Mouse (Mus musculus) limb, embryonic 10.5 days (tissue): ENCODE results near the gene Gm49384. TPM values are rescaled to one million over a fixed set of nuclear protein-coding genes. Genes with fewer than 3 reads are reported as not detected.

Source experiments
- DNase-seq: peaks from one replicate; pipeline ENCODE4 v3.0.0-alpha.2; 2017; ENCODE audit warnings: low spot score
- H3K27ac ChIP-seq: fragments of 300-500 bp; sonication (generic); 2 replicates; pipeline ENCODE4 v1.5.1; 2016; ENCODE audit warnings: mild to moderate bottlenecking
- H3K27me3 ChIP-seq: fragments of 300-500 bp; sonication (generic); 2 replicates; pipeline ENCODE4 v1.6.1; 2016; ENCODE audit warnings: low read depth, mild to moderate bottlenecking; ENCODE audit not compliant: poor library complexity, severe bottlenecking
- H3K36me3 ChIP-seq: fragments of 300-500 bp; sonication (generic); 2 replicates; pipeline ENCODE4 v1.6.1; 2016; ENCODE audit warnings: mild to moderate bottlenecking, moderate library complexity
- H3K4me1 ChIP-seq: fragments of 300-500 bp; sonication (generic); 2 replicates; pipeline ENCODE4 v1.6.1; 2016
- H3K4me3 ChIP-seq: fragments of 300-500 bp; sonication (generic); 2 replicates; pipeline ENCODE4 v1.5.1; 2016; ENCODE audit warnings: mild to moderate bottlenecking, moderate library complexity
- H3K9me3 ChIP-seq: fragments of 300-500 bp; sonication (generic); replicated peaks from 2 replicates; pipeline ENCODE4 v1.6.1; 2016; ENCODE audit warnings: mild to moderate bottlenecking
- WGBS: fragments of 180-500 bp; shearing (Covaris S2); methylation state at CpG from one replicate; pipeline ENCODE4 v1.1.7; 2016; 5-methylcytosine and 5-hydroxymethylcytosine counted together
- polyA plus RNA-seq: library from polyadenylated mRNA; unstranded; fragments of >200 nt; fragmentation: Nextera tagmentation; extraction: Ambion mirVana; gene quantifications from 2 replicates; pipeline ENCODE4 v1.2.1, GENCODE M21; 2016

The Gm49384 gene
- polyA plus RNA-seq, 1 experiment from 2014 or later: 53.5 TPM

GRCm38 (mm10) chr12:69196444-69197377, 7.4 kb downstream of the Gm49384 start, which contains the start of gene Gm49383:
Gene Gm49383, minus strand, starts transcription at chr12:69197104.
- peak; percentile 84 for DNase-seq
- whole genome bisulfite sequencing: under 1% methylated on average over 75 of the region's 75 CpGs
- H3K9me3 ChIP-seq: no peaks in the 10 kb centered on the region
- H3K4me3 ChIP-seq: peak within 1 kb of the TSS; percentile 82
- H3K4me1 ChIP-seq: peaks cover 26% of the 10 kb centered on the region
- H3K36me3 ChIP-seq: peaks cover 49% of the 10 kb centered on the region
- H3K27me3 ChIP-seq: no peaks in the 10 kb centered on the region
- peak within 1 kb of the TSS; percentile 93 for H3K27ac ChIP-seq

DNA sequence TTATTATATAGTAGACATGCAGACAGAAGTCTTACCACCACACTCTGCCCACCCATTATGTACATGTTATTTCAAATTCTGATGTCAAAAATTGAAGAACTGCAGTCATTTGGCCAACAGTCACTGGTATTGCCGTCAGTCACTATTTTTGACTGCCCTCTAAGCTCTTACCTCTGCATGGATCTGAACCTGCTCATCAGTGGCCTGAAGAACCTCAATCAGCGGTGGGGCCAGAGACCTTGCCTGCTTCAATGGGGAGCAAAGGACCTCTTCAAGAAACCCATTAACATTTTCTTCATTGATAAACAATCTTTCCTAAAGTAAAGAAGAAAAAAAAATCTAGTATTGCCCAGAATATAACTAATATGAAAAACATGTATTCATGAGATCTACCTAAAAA, 11.4 kb downstream of the Gm49384 start:
- no peaks in the 10 kb centered on the region for H3K9me3 ChIP-seq
- H3K4me3 ChIP-seq: no peak overlapping the region
- no peak overlapping the region for H3K27ac ChIP-seq
- peaks cover 10% of the 10 kb centered on the region; the same call in 1 of the 2 replicates for H3K4me1 ChIP-seq
- no peaks in the 10 kb centered on the region for H3K27me3 ChIP-seq
- WGBS: 95% methylated on average over 2 of the region's 2 CpGs
- H3K36me3 ChIP-seq: peaks cover 57% of the 10 kb centered on the region
- DNase-seq: peak; percentile 15

GRCm38 (mm10) chr12:69191396-69191795, 12.7 kb downstream of the Gm49384 start:
- WGBS: 88% methylated on average over 5 of the region's 5 CpGs
- H3K4me1 ChIP-seq: peaks cover 10% of the 10 kb centered on the region; the same call in 1 of the 2 replicates
- H3K36me3 ChIP-seq: peaks cover 57% of the 10 kb centered on the region
- H3K4me3 ChIP-seq: no peak overlapping the region
- H3K27me3 ChIP-seq: no peaks in the 10 kb centered on the region
- DNase-seq: peak; percentile 24
- no peaks in the 10 kb centered on the region for H3K9me3 ChIP-seq
- H3K27ac ChIP-seq: no peak overlapping the region

DNA sequence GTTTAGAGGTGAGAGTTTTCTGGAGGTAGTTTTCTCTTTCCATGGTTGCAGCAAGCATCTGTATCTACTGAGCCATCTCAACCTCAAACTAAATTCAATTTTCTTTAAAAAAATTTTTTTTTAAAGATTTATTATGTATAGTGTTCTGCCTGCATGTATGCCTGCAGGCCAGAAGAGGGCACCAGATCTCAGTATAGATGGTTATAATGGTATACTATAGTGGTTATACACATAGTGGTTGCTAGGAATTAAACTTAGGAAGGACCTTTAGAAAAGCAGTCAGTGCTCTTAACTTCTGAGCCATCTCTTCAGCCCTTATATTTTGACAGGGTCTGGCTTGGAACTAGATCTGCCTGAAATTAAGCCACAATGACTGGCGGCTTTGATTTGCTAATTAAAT, 13.5 kb downstream of the Gm49384 start:
- peak; percentile 20 for DNase-seq
- WGBS: 98% methylated on average over 1 of the region's 1 CpGs
- Histone ChIP-seq H3K27me3 (no peaks in the 10 kb centered on the region), H3K9me3 (no peaks in the 10 kb centered on the region), H3K36me3 (peaks cover 61% of the 10 kb centered on the region), H3K4me3 (no peak overlapping the region), H3K27ac (no peak overlapping the region), H3K4me1 (peaks cover 7% of the 10 kb centered on the region)

DNA sequence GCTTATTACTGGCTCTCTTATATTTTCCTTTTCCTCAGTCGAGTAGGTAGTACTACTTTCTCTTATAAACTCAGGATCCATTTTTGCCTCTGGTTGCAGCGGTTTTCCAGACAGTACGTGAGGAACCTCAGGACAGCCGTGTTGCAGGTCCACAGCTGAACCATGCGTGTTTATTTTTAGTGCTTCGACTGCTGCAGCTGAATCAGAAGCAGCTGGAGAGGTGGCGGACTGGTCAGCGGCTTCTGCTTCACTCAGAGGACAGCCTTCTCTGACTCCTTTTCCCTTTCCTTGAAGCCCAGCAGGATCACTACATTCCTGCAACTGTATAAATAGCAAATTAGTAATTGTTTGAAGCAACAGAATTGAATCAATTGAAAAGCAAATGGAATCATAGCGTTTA, 14.0 kb downstream of the Gm49384 start:
- DNase-seq: peak; percentile 24
- Histone ChIP-seq H3K4me3 (no peak overlapping the region), H3K27me3 (no peaks in the 10 kb centered on the region), H3K9me3 (no peaks in the 10 kb centered on the region), H3K4me1 (peaks cover 11% of the 10 kb centered on the region), H3K36me3 (peaks cover 64% of the 10 kb centered on the region), H3K27ac (no peak overlapping the region)
- WGBS: 95% methylated on average over 9 of the region's 9 CpGs

GRCm38 (mm10) chr12:69186811-69187471, 17.1 kb downstream of the Gm49384 start:
- Histone ChIP-seq H3K27ac (no peak overlapping the region), H3K36me3 (peaks cover 52% of the 10 kb centered on the region), H3K9me3 (no peaks in the 10 kb centered on the region), H3K4me3 (no peak overlapping the region), H3K27me3 (no peaks in the 10 kb centered on the region), H3K4me1 (peaks cover 16% of the 10 kb centered on the region)
- DNase-seq: peak; percentile 18
- WGBS: 80% methylated on average over 5 of the region's 5 CpGs

GRCm38 (mm10) chr12:69185371-69185770, 18.7 kb downstream of the Gm49384 start:
- WGBS: 84% methylated on average over 7 of the region's 7 CpGs
- peaks cover 16% of the 10 kb centered on the region for H3K4me1 ChIP-seq
- peak overlapping the region; percentile 96 for H3K27ac ChIP-seq
- no peaks in the 10 kb centered on the region for H3K27me3 ChIP-seq
- peak overlapping the region; percentile 87 for H3K4me3 ChIP-seq
- H3K9me3 ChIP-seq: no peaks in the 10 kb centered on the region
- peak; percentile 25 for DNase-seq
- peaks cover 48% of the 10 kb centered on the region for H3K36me3 ChIP-seq

DNA sequence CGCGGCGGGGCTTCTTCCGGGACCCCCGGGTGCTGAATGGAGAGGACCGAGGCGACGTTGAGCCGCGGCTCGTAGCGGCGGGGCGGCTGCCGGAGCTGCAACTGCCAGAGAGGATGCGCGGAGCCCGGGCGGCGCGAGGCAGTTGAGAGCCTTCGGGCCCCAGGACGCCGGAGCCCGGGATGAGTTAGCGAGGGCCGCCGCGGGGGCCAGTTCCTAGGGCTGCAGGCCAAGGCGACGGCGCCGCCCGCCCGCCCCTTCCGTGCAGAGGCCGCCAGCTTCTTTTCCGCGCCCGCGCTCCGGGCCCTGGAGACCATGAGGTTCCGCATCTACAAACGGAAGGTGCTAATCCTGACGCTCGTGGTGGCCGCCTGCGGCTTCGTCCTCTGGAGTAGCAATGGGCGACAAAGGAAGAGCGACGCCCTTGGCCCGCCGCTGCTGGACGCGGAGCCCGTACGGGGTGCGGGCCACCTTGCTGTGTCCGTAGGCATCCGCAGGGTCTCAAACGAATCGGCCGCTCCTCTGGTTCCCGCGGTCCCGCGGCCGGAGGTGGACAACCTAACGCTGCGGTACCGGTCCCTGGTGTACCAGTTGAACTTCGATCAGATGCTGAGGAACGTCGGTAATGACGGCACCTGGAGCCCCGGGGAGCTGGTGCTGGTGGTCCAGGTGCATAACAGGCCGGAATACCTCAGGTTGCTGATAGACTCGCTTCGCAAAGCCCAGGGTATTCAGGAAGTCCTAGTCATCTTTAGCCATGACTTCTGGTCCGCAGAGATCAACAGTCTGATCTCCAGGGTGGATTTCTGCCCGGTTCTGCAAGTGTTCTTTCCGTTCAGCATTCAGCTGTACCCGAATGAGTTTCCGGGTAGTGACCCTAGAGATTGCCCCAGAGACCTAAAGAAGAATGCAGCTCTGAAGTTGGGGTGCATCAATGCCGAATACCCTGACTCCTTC, 19.4 kb downstream of the Gm49384 start:
- Histone ChIP-seq H3K4me3 (peak overlapping the region; percentile 87), H3K36me3 (peaks cover 44% of the 10 kb centered on the region), H3K9me3 (no peaks in the 10 kb centered on the region), H3K4me1 (peaks cover 16% of the 10 kb centered on the region), H3K27me3 (no peaks in the 10 kb centered on the region), H3K27ac (peak overlapping the region; percentile 96)
- DNase-seq: peak; percentile 76
- 4% methylated on average over 78 of the region's 86 CpGs for WGBS

GRCm38 (mm10) chr12:69183583-69184308, 20.3 kb downstream of the Gm49384 start, which contains the start of the genes Rpl36al and Mgat2:
Gene Rpl36al, minus strand, starts transcription at chr12:69184083.
Gene Mgat2, plus strand, starts transcription at chr12:69184157.
- peaks cover 43% of the 10 kb centered on the region for H3K36me3 ChIP-seq
- peak; percentile 98 for DNase-seq
- WGBS: 0% methylated on average over 84 of the region's 84 CpGs

GRCm38 (mm10) chr12:69181800-69182199, 22.3 kb downstream of the Gm49384 start:
- no peaks in the 10 kb centered on the region for H3K9me3 ChIP-seq
- no peak overlapping the region for H3K27ac ChIP-seq
- no peaks in the 10 kb centered on the region for H3K27me3 ChIP-seq
- 90% methylated on average over 4 of the region's 4 CpGs for WGBS
- no peak for DNase-seq
- no peak overlapping the region for H3K4me3 ChIP-seq
- H3K4me1 ChIP-seq: peaks cover 13% of the 10 kb centered on the region
- H3K36me3 ChIP-seq: peaks cover 53% of the 10 kb centered on the region

More at GRCm38 (mm10) chr12:69183583-69184308, 20.3 kb downstream of the Gm49384 start, which contains the start of the genes Rpl36al and Mgat2:
- H3K9me3 ChIP-seq: no peaks in the 10 kb centered on the region
- peaks cover 16% of the 10 kb centered on the region for H3K4me1 ChIP-seq
- H3K27ac ChIP-seq: peak within 1 kb of the TSS; percentile 96
- H3K27me3 ChIP-seq: no peaks in the 10 kb centered on the region
- peak within 1 kb of the TSS; percentile 87 for H3K4me3 ChIP-seq

DNA sequence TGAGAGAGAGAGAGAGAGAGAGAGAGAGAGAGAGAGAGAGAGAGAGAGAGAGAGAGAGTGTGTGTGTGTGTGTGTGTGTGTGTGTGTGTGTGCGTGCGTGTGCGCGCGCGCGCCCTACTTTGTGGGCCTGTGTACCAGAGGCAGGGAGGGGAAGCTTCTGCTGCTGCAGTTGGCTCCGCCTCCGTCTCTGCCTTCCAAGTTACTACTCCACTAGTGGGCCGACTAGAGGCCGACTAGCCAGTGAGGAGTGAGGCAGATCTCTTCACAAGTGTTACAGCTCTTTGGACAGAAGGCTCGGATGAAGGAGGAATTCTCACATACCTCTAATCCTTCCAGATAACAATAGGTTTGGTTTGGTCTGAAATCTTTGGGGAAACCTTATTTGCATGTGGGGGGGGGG, 24.7 kb downstream of the Gm49384 start:
- Histone ChIP-seq H3K27me3 (no peaks in the 10 kb centered on the region), H3K9me3 (no peaks in the 10 kb centered on the region), H3K4me3 (no peak overlapping the region), H3K27ac (no peak overlapping the region), H3K4me1 (no peaks in the 10 kb centered on the region), H3K36me3 (peaks cover 70% of the 10 kb centered on the region)
- 79% methylated on average over 12 of the region's 12 CpGs for WGBS
- peak; percentile 25 for DNase-seq
